Mouse (Mus musculus): Measurements from ENCODE around the gene Pkn1. TPM values are rescaled to one million over a fixed set of nuclear protein-coding genes. Genes with fewer than 3 reads are reported as not detected.

The Pkn1 gene
- polyA plus RNA-seq, 1 experiment from 2014 or later, result 20.3 TPM

- no peaks in the 10 kb centered on the region for H3K27me3 ChIP-seq (ENCODE audit: control insufficient read depth, insufficient read depth, low read length)
- H3K36me3 ChIP-seq (ENCODE audit: control insufficient read depth, insufficient read depth, low read length), result peaks cover 5% of the 10 kb centered on the region; the same call in 1 of the 2 replicates
- no peaks in the 10 kb centered on the region for H3K4me1 ChIP-seq (ENCODE audit: control insufficient read depth, insufficient read depth, low read length)
- no peak overlapping the region for H3K4me3 ChIP-seq (ENCODE audit: low read depth, low read length)
- no peak overlapping the region for H3K27ac ChIP-seq (ENCODE audit: low read depth, low read length)
- ATAC-seq (ENCODE audit: low FRiP score), result no peak
- no peak overlapping the region for H3K4me2 ChIP-seq
- no peak for DNase-seq (ENCODE audit: low spot score, missing footprints)
- WGBS, result 92% methylated on average over 12 of the region's 12 CpGs
- H3K9me3 ChIP-seq (ENCODE audit: control insufficient read depth, low read length), result no peaks in the 10 kb centered on the region
- no peak overlapping the region for H3K9ac ChIP-seq (ENCODE audit: low read length)
Measured at GRCm38 (mm10) chr8:83679866-83680265, 19.1 kb downstream of the Pkn1 start.

DNA sequence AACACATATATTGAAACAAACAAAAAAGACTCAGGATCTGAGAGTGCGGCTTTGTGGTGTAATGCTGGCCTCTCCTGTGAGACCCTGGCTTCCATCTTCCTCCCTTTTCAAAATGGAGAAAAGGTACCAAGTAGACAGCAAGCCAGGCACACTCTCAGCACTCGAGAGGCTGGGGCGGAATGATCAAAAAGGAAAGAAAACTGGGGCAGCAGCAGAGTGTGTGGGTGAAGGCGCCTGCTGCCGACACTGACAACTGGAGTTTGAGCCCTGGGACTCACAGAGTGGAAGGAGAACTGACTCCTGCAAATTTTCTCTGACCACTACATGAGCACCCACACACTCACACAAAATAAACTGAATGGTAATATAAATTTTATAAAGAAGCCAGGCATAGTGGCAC, 24.5 kb downstream of the Pkn1 start:
- no peaks in the 10 kb centered on the region for H3K27me3 ChIP-seq (ENCODE audit: control insufficient read depth, insufficient read depth, low read length)
- H3K4me2 ChIP-seq, result no peak overlapping the region
- DNase-seq (ENCODE audit: low spot score, missing footprints) (no peak), ATAC-seq (ENCODE audit: low FRiP score) (no peak)
- H3K4me1 ChIP-seq (ENCODE audit: control insufficient read depth, insufficient read depth, low read length), result no peaks in the 10 kb centered on the region
- WGBS, result 94% methylated on average over 5 of the region's 5 CpGs
- no peak overlapping the region for H3K27ac ChIP-seq (ENCODE audit: low read depth, low read length)
- H3K9me3 ChIP-seq (ENCODE audit: control insufficient read depth, low read length), result no peaks in the 10 kb centered on the region
- no peak overlapping the region for H3K4me3 ChIP-seq (ENCODE audit: low read depth, low read length)
- no peak overlapping the region for H3K9ac ChIP-seq (ENCODE audit: low read length)
- peaks cover 11% of the 10 kb centered on the region for H3K36me3 ChIP-seq (ENCODE audit: control insufficient read depth, insufficient read depth, low read length)

DNA sequence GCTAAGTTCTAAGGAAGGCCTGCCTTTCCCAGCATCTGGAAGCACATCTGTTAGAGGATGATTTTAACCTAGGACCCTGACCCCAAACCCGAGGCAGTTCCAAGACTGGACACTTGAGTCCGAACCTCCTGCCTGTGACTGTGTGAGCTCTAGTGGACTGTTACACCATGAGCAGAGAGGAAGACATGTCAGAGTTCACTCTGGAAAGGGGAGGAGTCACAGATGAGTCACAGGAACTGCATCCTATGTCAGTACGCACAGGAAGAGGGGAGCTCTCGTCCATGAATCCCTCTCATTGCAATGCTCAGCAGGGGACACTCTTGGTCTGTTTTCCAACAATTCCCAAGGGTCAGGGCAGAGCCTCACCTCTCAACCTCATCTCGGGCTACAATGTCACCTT, 26.0 kb downstream of the Pkn1 start:
- H3K36me3 ChIP-seq (ENCODE audit: control insufficient read depth, insufficient read depth, low read length), result peaks cover 9% of the 10 kb centered on the region

GRCm38 (mm10) chr8:83669013-83669412, 30.0 kb downstream of the Pkn1 start:
- Histone ChIP-seq H3K27ac (ENCODE audit: low read depth, low read length) (no peak overlapping the region), H3K4me3 (ENCODE audit: low read depth, low read length) (no peak overlapping the region), H3K4me1 (ENCODE audit: control insufficient read depth, insufficient read depth, low read length) (peaks cover 8% of the 10 kb centered on the region), H3K36me3 (ENCODE audit: control insufficient read depth, insufficient read depth, low read length) (peaks cover 9% of the 10 kb centered on the region), H3K9ac (ENCODE audit: low read length) (no peak overlapping the region), H3K9me3 (ENCODE audit: control insufficient read depth, low read length) (no peaks in the 10 kb centered on the region), H3K27me3 (ENCODE audit: control insufficient read depth, insufficient read depth, low read length) (peaks cover 10% of the 10 kb centered on the region), H3K4me2 (no peak overlapping the region)
- DNase-seq (ENCODE audit: low spot score, missing footprints) (no peak), ATAC-seq (ENCODE audit: low FRiP score) (peak; percentile 22; the same call in 1 of the 2 replicates)
- 81% methylated on average over 16 of the region's 16 CpGs for WGBS

More for the DNA sequence above, 26.0 kb downstream of the Pkn1 start:
- H3K9ac ChIP-seq (ENCODE audit: low read length), result no peak overlapping the region
- peaks cover 5% of the 10 kb centered on the region for H3K27me3 ChIP-seq (ENCODE audit: control insufficient read depth, insufficient read depth, low read length)
- no peak for ATAC-seq (ENCODE audit: low FRiP score)
- no peak overlapping the region for H3K4me3 ChIP-seq (ENCODE audit: low read depth, low read length)
- no peak for DNase-seq (ENCODE audit: low spot score, missing footprints)
- H3K4me1 ChIP-seq (ENCODE audit: control insufficient read depth, insufficient read depth, low read length), result peaks cover 6% of the 10 kb centered on the region
- WGBS, result 61% methylated on average over 5 of the region's 5 CpGs
- H3K27ac ChIP-seq (ENCODE audit: low read depth, low read length), result no peak overlapping the region
- no peak overlapping the region for H3K4me2 ChIP-seq
- no peaks in the 10 kb centered on the region for H3K9me3 ChIP-seq (ENCODE audit: control insufficient read depth, low read length)

DNA sequence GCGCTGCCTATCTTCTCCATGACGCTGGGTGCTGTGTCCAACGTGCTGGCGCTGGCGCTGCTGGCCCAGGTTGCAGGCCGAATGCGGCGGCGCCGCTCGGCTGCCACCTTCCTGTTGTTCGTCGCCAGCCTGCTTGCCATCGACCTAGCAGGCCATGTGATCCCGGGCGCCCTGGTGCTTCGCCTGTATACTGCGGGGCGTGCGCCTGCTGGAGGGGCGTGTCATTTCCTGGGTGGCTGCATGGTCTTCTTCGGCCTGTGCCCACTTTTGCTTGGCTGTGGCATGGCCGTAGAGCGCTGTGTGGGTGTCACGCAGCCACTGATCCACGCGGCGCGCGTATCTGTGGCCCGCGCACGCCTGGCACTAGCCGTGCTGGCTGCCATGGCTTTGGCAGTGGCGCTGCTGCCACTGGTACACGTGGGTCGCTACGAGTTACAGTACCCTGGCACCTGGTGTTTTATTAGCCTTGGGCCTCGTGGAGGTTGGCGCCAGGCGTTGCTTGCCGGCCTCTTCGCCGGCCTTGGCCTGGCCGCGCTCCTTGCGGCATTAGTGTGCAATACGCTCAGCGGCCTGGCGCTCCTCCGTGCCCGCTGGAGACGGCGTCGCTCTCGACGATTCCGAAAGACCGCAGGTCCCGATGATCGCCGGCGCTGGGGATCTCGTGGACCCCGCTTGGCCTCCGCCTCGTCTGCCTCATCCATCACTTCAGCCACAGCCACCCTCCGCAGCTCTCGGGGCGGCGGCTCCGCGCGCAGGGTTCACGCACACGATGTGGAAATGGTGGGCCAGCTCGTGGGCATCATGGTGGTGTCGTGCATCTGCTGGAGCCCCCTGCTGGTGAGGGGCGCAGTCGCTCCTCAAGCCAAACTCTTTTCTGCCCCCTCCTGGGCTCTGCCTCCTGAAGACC, 30.7 kb downstream of the Pkn1 start:
- Histone ChIP-seq H3K9ac (ENCODE audit: low read length) (peak overlapping the region; percentile 64), H3K36me3 (ENCODE audit: control insufficient read depth, insufficient read depth, low read length) (peaks cover 9% of the 10 kb centered on the region), H3K4me3 (ENCODE audit: low read depth, low read length) (peak overlapping the region; percentile 32), H3K27ac (ENCODE audit: low read depth, low read length) (no peak overlapping the region), H3K4me2 (peak overlapping the region; percentile 66), H3K27me3 (ENCODE audit: control insufficient read depth, insufficient read depth, low read length) (peaks cover 10% of the 10 kb centered on the region), H3K4me1 (ENCODE audit: control insufficient read depth, insufficient read depth, low read length) (peaks cover 8% of the 10 kb centered on the region), H3K9me3 (ENCODE audit: control insufficient read depth, low read length) (no peaks in the 10 kb centered on the region)
- ATAC-seq (ENCODE audit: low FRiP score) (peak; percentile 75), DNase-seq (ENCODE audit: low spot score, missing footprints) (peak; percentile 98)
- WGBS, result 26% methylated on average over 80 of the region's 80 CpGs

DNA sequence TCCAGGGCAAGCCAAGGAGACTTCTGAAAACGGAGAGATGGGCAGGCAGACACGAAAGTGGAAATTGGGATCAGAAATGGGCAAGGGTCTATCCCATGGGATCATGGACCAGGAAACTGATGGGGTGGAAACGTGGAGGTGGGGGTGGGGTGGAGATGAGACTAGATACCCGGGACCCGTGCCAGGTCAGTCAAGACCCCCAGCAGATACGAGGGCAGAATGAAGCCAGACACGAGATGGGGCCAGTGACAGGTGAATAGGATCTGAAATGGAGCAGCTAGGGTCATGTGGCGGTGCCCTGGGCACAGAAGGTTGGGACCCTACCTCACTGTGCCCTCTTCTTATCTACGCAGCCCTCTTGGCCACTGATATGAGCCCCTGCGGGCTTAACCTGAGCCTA, 31.5 kb downstream of the Pkn1 start:
- no peak overlapping the region for H3K9ac ChIP-seq (ENCODE audit: low read length)
- 81% methylated on average over 10 of the region's 10 CpGs for WGBS
- no peak for ATAC-seq (ENCODE audit: low FRiP score)

DNA sequence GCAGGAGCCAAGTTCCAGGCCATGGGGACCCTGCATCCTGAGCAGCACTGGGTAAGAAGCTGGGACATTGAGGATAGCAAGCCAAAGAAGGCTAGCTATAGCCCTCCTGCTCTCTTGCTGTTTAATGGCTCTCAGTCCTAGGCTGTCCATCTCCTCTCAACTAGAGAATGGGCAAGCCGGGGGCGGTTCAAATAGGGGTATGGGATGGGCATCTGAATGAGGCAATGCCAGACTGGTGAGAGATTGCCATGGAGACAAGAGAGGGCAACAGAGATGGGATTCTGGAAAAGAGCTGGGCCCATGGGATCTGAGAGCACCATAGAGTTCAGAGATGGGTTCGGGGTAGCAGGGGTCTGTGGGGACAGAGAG, 32.1 kb downstream of the Pkn1 start:
- H3K27me3 ChIP-seq (ENCODE audit: control insufficient read depth, insufficient read depth, low read length), result peaks cover 10% of the 10 kb centered on the region
- H3K4me2 ChIP-seq, result no peak overlapping the region
- H3K4me1 ChIP-seq (ENCODE audit: control insufficient read depth, insufficient read depth, low read length), result peaks cover 8% of the 10 kb centered on the region
- H3K9ac ChIP-seq (ENCODE audit: low read length), result no peak overlapping the region
- ATAC-seq (ENCODE audit: low FRiP score) (no peak), DNase-seq (ENCODE audit: low spot score, missing footprints) (no peak)
- H3K27ac ChIP-seq (ENCODE audit: low read depth, low read length), result no peak overlapping the region
- WGBS, result 96% methylated on average over 3 of the region's 3 CpGs
- peaks cover 9% of the 10 kb centered on the region for H3K36me3 ChIP-seq (ENCODE audit: control insufficient read depth, insufficient read depth, low read length)
- no peak overlapping the region for H3K4me3 ChIP-seq (ENCODE audit: low read depth, low read length)
- no peaks in the 10 kb centered on the region for H3K9me3 ChIP-seq (ENCODE audit: control insufficient read depth, low read length)

More for the DNA sequence above, 31.5 kb downstream of the Pkn1 start:
- Histone ChIP-seq H3K4me3 (ENCODE audit: low read depth, low read length) (no peak overlapping the region), H3K4me2 (no peak overlapping the region), H3K36me3 (ENCODE audit: control insufficient read depth, insufficient read depth, low read length) (peaks cover 9% of the 10 kb centered on the region), H3K9me3 (ENCODE audit: control insufficient read depth, low read length) (no peaks in the 10 kb centered on the region), H3K4me1 (ENCODE audit: control insufficient read depth, insufficient read depth, low read length) (peaks cover 8% of the 10 kb centered on the region), H3K27ac (ENCODE audit: low read depth, low read length) (no peak overlapping the region), H3K27me3 (ENCODE audit: control insufficient read depth, insufficient read depth, low read length) (peaks cover 10% of the 10 kb centered on the region)
- no peak for DNase-seq (ENCODE audit: low spot score, missing footprints)

GRCm38 (mm10) chr8:83665969-83666865, 32.8 kb downstream of the Pkn1 start, which contains the start of gene Ptger1:
Ptger1 (plus strand) TSS chr8:83666678.
- no peak for DNase-seq (ENCODE audit: low spot score, missing footprints)
- H3K4me1 ChIP-seq (ENCODE audit: control insufficient read depth, insufficient read depth, low read length), result peaks cover 11% of the 10 kb centered on the region
- H3K4me3 ChIP-seq (ENCODE audit: low read depth, low read length), result no peak within 1 kb of the TSS
- no peak within 1 kb of the TSS for H3K4me2 ChIP-seq
- no peak for ATAC-seq (ENCODE audit: low FRiP score)
- peaks cover 10% of the 10 kb centered on the region for H3K27me3 ChIP-seq (ENCODE audit: control insufficient read depth, insufficient read depth, low read length)
- no peak within 1 kb of the TSS for H3K9ac ChIP-seq (ENCODE audit: low read length)
- WGBS, result 52% methylated on average over 14 of the region's 14 CpGs
- H3K36me3 ChIP-seq (ENCODE audit: control insufficient read depth, insufficient read depth, low read length), result peaks cover 5% of the 10 kb centered on the region
- no peak within 1 kb of the TSS for H3K27ac ChIP-seq (ENCODE audit: low read depth, low read length)
- no peaks in the 10 kb centered on the region for H3K9me3 ChIP-seq (ENCODE audit: control insufficient read depth, low read length)
